Mouse (Mus musculus) midbrain, embryonic 15.5 days (tissue): Measurements from ENCODE around the gene Pdk2. TPM values are rescaled to one million over a fixed set of nuclear protein-coding genes. Genes with fewer than 3 reads are reported as not detected.

Source experiments
- ATAC-seq: fragments of 200-750 bp; cut with Nextera tagmentation; replicated peaks from 2 replicates; pipeline ENCODE4 v1.8.0; 2017; ENCODE audit warnings: moderate TSS enrichment
- H3K27ac ChIP-seq: fragments of 300-500 bp; sonication (generic); 2 replicates; pipeline ENCODE4 v1.5.1; 2015; ENCODE audit warnings: mild to moderate bottlenecking, inconsistent platforms
- H3K27me3 ChIP-seq: fragments of 300-500 bp; sonication (generic); replicated peaks from 2 replicates; pipeline ENCODE4 v1.6.1; 2015; ENCODE audit warnings: inconsistent platforms
- H3K36me3 ChIP-seq: fragments of 300-500 bp; sonication (generic); replicated peaks from 2 replicates; pipeline ENCODE4 v1.6.1; 2015; ENCODE audit warnings: inconsistent platforms
- H3K4me1 ChIP-seq: fragments of 300-500 bp; sonication (generic); 2 replicates; pipeline ENCODE4 v1.6.1; 2015; ENCODE audit warnings: inconsistent platforms
- H3K4me2 ChIP-seq: fragments of 300-500 bp; sonication (generic); 2 replicates; pipeline ENCODE4 v1.6.1; 2015; ENCODE audit warnings: inconsistent platforms, mild to moderate bottlenecking, moderate library complexity
- H3K4me3 ChIP-seq: fragments of 300-500 bp; sonication (generic); 2 replicates; pipeline ENCODE4 v1.5.1; 2015; ENCODE audit warnings: mild to moderate bottlenecking, inconsistent platforms
- H3K9ac ChIP-seq: fragments of 300-500 bp; sonication (generic); 2 replicates; pipeline ENCODE4 v1.6.1; 2015; ENCODE audit warnings: mild to moderate bottlenecking, inconsistent platforms
- H3K9me3 ChIP-seq: fragments of 300-500 bp; sonication (generic); 2 replicates; pipeline ENCODE4 v1.6.1; 2016; ENCODE audit warnings: inconsistent platforms
- WGBS: fragments of 180-500 bp; shearing (Covaris S2); methylation state at CpG from one replicate; pipeline ENCODE4 v1.1.7; 2015; ENCODE audit warnings: mixed read lengths; 5-methylcytosine and 5-hydroxymethylcytosine counted together
- polyA plus RNA-seq: library from polyadenylated mRNA; unstranded; fragments of >200 nt; fragmentation: Nextera tagmentation; extraction: Ambion mirVana; gene quantifications from 2 replicates; pipeline ENCODE4 v1.2.1, GENCODE M21; 2015

Gene Pdk2
- polyA plus RNA-seq, 1 experiment from 2014 or later: 28.2 TPM

DNA sequence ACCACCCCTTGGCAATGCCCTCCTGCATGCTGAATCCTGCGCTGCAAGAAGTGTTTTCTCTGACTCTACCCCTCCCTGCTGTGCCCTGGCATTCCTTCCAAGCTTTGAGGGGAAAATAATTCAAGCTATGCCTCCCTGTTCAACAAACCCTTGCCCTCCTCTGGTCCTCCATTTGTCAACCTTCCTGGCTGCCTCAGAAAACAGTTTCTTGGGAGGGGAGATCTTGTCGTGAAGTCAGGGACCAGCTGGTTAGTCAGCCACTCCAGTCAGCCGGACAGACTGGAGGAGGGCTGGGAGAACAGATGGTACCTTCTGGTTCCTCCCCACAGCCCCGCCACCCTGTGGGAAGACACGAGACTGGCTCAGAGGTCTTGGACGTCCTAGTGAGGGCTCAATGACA is 3.8 kb downstream of the Pdk2 start:
- ATAC-seq: no peak
- no peaks in the 10 kb centered on the region for H3K36me3 ChIP-seq
- H3K4me1 ChIP-seq: peaks cover 22% of the 10 kb centered on the region
- no peak overlapping the region for H3K4me3 ChIP-seq
- H3K27me3 ChIP-seq: no peaks in the 10 kb centered on the region
- no peaks in the 10 kb centered on the region for H3K9me3 ChIP-seq
- H3K4me2 ChIP-seq: no peak overlapping the region
- no peak overlapping the region for H3K27ac ChIP-seq
- H3K9ac ChIP-seq: no peak overlapping the region
- 53% methylated on average over 6 of the region's 6 CpGs for WGBS

DNA sequence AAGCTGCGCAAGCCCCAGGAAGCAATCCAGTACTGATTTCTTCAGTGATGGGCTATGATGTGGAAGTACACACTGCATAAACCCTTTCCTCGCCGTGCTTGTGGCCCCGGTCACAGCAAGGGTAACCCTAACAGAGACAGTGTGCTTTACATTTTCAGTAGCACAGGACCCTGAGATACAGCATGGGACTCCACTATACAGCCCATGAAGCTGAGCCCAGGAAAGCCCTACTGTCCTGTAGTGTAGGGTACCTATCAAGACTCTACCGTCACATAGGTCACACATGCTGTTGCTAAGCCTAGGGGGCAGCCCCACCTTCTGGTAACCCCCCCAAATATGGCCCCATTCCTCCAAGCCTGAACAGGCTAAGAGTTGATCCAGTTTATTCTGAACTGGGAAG is 4.6 kb downstream of the Pdk2 start:
- Histone ChIP-seq H3K36me3 (no peaks in the 10 kb centered on the region), H3K4me3 (no peak overlapping the region), H3K9me3 (no peaks in the 10 kb centered on the region), H3K27ac (no peak overlapping the region), H3K4me2 (no peak overlapping the region), H3K27me3 (no peaks in the 10 kb centered on the region), H3K4me1 (peaks cover 14% of the 10 kb centered on the region), H3K9ac (no peak overlapping the region)
- WGBS: 94% methylated on average over 5 of the region's 5 CpGs
- no peak for ATAC-seq

DNA sequence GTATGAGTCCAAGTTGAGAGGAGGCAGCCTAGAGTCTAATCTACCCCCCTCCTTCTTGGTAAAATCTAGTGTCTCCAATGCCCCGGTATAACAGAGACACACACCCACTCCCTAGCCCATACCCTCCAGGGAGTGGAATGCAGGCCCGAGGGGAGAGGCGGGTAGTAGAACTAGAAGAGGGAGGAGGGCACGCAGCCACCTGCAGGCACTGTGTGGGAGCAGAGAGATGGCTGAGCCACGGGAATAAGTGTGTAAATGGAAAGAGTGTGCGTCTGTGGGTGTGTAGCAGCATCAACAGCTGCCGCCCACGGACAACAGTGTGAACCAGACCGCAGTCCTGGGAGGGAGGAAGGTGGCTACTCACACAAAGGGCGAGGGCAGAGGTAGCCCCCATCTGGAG is 6.3 kb downstream of the Pdk2 start:
- 75% methylated on average over 10 of the region's 10 CpGs for WGBS

DNA sequence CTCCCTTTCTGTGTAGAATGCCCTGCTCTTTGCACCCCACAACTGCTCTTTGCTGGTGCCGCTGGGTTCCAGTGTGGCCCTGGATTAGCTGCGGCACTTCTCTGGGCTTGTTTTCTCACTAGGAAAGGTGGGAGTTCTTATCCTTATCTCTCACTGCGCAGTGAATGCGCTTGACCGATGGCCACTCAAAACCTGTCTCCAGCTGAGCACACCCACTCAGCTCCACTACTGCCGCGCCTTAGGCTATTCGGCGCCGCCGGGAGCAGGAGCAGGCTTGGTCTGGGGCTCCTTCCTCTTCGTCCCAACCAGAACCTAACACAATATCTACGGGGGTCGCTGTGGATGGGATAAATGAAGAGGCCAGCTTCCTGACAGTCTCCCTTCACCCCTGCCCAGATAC is 7.5 kb downstream of the Pdk2 start:
- no peak for ATAC-seq
- Histone ChIP-seq H3K4me3 (no peak overlapping the region), H3K4me1 (no peaks in the 10 kb centered on the region), H3K9me3 (no peaks in the 10 kb centered on the region), H3K27me3 (no peaks in the 10 kb centered on the region), H3K4me2 (no peak overlapping the region), H3K36me3 (no peaks in the 10 kb centered on the region), H3K27ac (no peak overlapping the region), H3K9ac (no peak overlapping the region)
- WGBS: 82% methylated on average over 14 of the region's 14 CpGs

More for the DNA sequence above, 6.3 kb downstream of the Pdk2 start:
- no peak overlapping the region for H3K27ac ChIP-seq
- H3K27me3 ChIP-seq: no peaks in the 10 kb centered on the region
- no peaks in the 10 kb centered on the region for H3K9me3 ChIP-seq
- H3K36me3 ChIP-seq: no peaks in the 10 kb centered on the region
- H3K4me1 ChIP-seq: peaks cover 3% of the 10 kb centered on the region
- H3K4me2 ChIP-seq: no peak overlapping the region
- H3K9ac ChIP-seq: no peak overlapping the region
- no peak overlapping the region for H3K4me3 ChIP-seq
- no peak for ATAC-seq

DNA sequence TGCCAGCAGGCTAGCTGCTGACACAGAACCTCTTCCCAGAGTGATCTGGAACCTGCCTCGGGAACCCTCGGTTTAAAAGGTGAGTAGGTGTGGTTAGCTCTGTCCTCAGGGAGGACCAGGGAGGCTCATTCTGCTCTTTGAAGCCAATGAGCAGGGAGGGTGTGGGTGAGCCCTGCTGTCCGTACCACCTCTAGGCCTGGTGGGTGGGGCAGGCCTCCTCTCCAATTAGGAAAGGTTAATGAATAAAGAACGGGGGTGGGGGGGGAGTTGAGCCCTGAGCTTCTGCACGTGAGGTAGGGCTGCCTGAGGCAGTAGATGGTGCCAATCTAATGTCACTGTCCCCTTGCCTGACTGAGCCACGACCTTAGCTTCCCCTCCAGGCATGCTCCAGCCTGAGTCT is 8.2 kb downstream of the Pdk2 start:
- no peak overlapping the region for H3K9ac ChIP-seq
- H3K4me2 ChIP-seq: no peak overlapping the region
- H3K4me3 ChIP-seq: no peak overlapping the region
- H3K4me1 ChIP-seq: no peaks in the 10 kb centered on the region
- H3K27ac ChIP-seq: no peak overlapping the region
- ATAC-seq: no peak
- WGBS: 51% methylated on average over 6 of the region's 6 CpGs
- H3K27me3 ChIP-seq: no peaks in the 10 kb centered on the region
- no peaks in the 10 kb centered on the region for H3K36me3 ChIP-seq
- no peaks in the 10 kb centered on the region for H3K9me3 ChIP-seq

DNA sequence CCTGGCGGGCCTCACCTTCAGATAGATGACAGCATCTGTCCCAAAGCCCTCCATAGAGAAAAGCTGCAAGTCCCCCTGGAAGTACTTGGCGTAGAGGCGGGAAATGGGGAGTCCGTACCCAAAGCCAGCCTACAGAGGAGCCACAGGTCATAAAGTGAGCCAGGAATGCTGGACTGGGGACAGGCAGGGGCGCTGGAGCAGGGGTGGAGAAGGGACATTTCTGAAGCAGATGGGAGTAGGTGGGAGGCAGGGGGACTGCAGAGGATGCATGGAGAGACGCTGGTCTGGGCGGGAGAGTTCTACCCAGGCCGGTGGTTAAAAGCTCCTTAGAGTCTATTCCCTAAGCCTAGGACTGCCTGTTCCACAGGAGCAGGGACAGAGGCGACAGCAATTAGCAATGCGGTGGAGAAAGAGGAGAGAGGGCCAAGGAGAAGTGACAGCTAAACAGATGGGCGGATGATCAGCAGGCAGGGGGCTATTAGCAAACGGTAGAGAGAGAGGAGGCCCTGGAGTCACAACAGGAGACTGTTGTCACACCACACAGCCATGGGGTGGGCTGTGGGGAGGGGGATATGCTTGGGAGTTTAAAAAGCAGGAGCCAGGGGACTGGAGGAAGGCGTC is 13.2 kb downstream of the Pdk2 start:
- WGBS: 35% methylated on average over 13 of the region's 13 CpGs
- ATAC-seq: no peak

DNA sequence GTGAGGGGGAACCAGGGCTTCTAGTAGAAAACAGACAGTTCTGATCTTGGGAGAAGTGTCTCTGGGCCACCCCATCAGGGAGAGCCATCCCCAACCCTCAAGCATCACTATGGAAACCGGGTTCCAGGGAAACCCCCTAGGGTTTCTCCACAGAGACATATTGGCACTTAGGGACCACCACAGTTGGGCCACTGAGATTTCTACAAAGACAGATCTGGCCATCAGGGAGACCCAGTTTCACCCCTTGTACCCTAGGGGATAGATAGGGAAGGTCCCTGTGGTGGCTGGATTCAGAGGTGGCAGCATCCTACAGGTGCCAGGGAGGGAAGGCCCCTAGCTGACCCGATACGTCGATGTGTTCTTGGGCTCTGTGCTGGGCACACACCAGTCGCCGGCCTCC is 14.3 kb downstream of the Pdk2 start:
- peak overlapping the region; percentile 7; the same call in 1 of the 2 replicates for H3K27ac ChIP-seq
- H3K4me1 ChIP-seq: no peaks in the 10 kb centered on the region; the same call in 1 of the 2 replicates
- H3K27me3 ChIP-seq: no peaks in the 10 kb centered on the region
- H3K4me3 ChIP-seq: no peak overlapping the region
- peaks cover 37% of the 10 kb centered on the region for H3K36me3 ChIP-seq
- H3K4me2 ChIP-seq: no peak overlapping the region
- no peak for ATAC-seq
- no peaks in the 10 kb centered on the region for H3K9me3 ChIP-seq
- 81% methylated on average over 6 of the region's 6 CpGs for WGBS
- H3K9ac ChIP-seq: no peak overlapping the region

More for the DNA sequence above, 13.2 kb downstream of the Pdk2 start:
- no peak overlapping the region for H3K4me3 ChIP-seq
- no peak overlapping the region for H3K27ac ChIP-seq
- no peak overlapping the region for H3K9ac ChIP-seq
- H3K9me3 ChIP-seq: no peaks in the 10 kb centered on the region
- no peaks in the 10 kb centered on the region; the same call in 1 of the 2 replicates for H3K4me1 ChIP-seq
- peaks cover 25% of the 10 kb centered on the region for H3K36me3 ChIP-seq
- no peak overlapping the region for H3K4me2 ChIP-seq
- no peaks in the 10 kb centered on the region for H3K27me3 ChIP-seq

DNA sequence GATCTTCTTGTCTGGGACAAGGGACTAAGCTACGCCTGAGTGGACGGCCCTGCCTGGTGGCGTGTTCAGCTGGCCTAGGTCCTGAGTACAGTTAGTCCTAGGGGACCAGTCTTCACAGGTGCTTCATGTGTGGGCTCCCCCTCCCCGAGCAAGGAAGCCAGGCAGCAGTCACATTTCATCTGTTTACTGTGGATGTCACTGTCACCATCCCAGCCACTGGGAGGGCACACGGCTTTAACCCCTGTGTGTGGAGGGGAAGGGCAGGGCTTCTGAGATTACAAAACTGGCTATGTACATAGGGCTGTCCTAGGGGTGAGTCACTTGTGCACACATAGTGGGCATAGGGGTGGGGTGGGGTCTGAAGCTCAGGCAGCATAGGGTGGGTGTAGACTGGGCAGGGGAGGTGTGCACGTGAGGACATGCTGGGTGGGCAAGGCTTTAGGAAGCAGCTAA is 15.0 kb downstream of the Pdk2 start:
- Histone ChIP-seq H3K4me1 (no peaks in the 10 kb centered on the region; the same call in 1 of the 2 replicates), H3K27ac (0 out of 2 replicates have a peak overlapping the region, but pooled peaks have one; percentile 6), H3K27me3 (no peaks in the 10 kb centered on the region), H3K4me2 (no peak overlapping the region), H3K4me3 (no peak overlapping the region), H3K9ac (no peak overlapping the region), H3K9me3 (no peaks in the 10 kb centered on the region), H3K36me3 (peaks cover 44% of the 10 kb centered on the region)
- ATAC-seq: peak; percentile 34; the same call in 1 of the 2 replicates
- WGBS: 68% methylated on average over 6 of the region's 6 CpGs

DNA sequence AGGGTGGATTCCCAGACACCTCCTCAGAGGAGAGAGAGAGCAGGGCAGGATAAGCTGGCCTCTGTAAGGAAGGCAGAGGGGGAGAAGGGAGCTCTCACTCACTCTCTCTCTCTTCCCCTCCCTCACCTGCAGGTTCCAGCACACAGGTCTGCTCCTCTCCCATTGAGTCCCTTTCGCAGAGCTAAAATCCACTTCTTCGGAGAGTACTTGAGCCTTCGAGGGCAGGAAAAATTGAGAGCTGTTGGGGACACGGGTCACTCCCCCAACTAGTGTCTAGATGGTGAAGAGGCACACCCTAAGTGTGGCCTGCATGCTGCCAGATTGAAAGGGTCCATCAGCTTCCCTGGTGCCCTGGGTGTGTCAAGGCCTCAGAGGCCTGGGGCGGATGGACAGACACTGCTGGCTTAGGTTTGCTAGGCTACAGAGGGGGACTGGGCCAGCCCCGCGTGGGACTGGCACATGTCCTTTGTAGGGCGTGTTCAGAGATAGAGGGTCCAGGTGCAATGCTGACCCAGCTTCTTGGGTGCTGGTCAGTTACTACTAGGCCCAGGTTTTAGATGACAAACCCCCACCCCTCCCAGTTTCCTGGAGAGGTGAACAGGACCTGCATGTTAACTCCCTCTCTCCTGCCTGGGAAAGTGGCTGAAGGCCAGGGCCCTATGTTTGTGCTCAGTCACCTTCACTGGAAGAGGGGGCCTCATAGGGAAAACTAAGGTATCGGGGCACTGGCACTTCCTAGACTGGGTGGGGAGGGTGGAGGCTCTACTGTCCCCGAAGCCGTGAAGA is 15.7 kb downstream of the Pdk2 start:
- H3K9me3 ChIP-seq: no peaks in the 10 kb centered on the region
- H3K36me3 ChIP-seq: peaks cover 51% of the 10 kb centered on the region
- 87% methylated on average over 11 of the region's 11 CpGs for WGBS
- H3K4me3 ChIP-seq: no peak overlapping the region
- no peak overlapping the region for H3K4me2 ChIP-seq
- ATAC-seq: no peak
- H3K27me3 ChIP-seq: no peaks in the 10 kb centered on the region
- H3K27ac ChIP-seq: 0 out of 2 replicates have a peak overlapping the region, but pooled peaks have one; percentile 38
- H3K9ac ChIP-seq: no peak overlapping the region
- H3K4me1 ChIP-seq: no peaks in the 10 kb centered on the region; the same call in 1 of the 2 replicates

DNA sequence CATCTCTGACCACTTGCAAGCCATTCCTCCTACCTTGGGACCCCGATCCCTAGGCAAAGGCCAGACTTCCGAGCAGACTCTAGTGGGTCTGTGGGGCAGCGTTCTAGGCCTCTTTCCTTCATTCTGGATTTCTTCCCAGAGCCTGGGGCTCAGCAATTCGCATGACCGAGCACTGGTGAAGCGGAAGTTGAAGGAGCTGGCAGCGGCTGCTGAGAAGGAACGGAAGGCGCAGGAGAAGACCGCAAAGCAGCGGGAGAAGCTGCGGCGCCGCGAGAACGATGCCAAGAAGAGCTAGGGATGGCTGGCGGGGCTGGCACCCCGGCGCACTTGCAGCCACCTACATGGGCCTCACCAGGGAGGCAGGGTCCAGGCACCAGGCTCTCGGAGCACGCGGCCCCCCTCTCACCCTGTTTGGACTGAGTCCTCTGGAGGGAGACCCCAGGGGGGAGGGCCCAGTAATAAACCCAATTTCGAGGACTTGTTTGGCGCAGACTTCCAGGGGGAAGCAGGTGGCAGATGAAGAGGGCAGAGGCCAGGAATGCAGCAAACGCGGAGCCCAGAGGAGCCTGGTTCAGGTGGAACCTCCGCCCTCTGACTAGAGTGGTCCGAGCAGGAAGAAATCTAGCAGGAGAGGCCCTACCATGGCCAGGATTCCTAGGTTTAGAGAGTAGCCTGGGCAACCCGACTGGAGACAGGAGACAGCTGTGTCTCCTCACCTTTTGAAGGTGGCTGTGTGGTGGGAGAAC is 16.5 kb downstream of the Pdk2 start:
- no peaks in the 10 kb centered on the region; the same call in 1 of the 2 replicates for H3K4me1 ChIP-seq
- H3K36me3 ChIP-seq: peaks cover 56% of the 10 kb centered on the region
- H3K4me3 ChIP-seq: no peak overlapping the region
- H3K4me2 ChIP-seq: no peak overlapping the region
- WGBS: 68% methylated on average over 29 of the region's 29 CpGs
- no peaks in the 10 kb centered on the region for H3K27me3 ChIP-seq
- H3K9ac ChIP-seq: no peak overlapping the region
- H3K9me3 ChIP-seq: no peaks in the 10 kb centered on the region
- H3K27ac ChIP-seq: peak overlapping the region; percentile 38; the same call in 1 of the 2 replicates
- ATAC-seq: no peak

DNA sequence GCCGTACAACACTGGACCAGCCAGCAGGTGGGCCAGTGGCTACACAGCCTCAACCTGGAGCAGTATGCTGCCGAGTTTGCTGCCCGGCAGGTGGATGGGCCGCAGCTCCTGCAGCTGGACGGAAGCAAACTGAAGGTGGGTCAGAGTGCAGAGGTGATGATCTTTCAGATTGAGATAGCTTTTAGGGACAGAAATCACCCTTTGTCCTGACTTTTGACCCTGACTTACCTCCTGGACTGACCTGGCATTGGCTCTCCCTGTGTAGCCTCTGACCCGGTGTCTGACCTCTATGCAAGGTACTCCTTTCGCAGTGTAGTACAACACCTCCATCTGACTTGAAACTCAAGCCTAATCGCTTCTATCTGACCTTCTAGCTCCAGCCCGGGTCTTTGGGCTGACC is 17.7 kb downstream of the Pdk2 start:
- Histone ChIP-seq H3K4me2 (no peak overlapping the region), H3K9ac (no peak overlapping the region), H3K4me1 (no peaks in the 10 kb centered on the region; the same call in 1 of the 2 replicates), H3K9me3 (no peaks in the 10 kb centered on the region), H3K36me3 (peaks cover 61% of the 10 kb centered on the region), H3K27ac (no peak overlapping the region), H3K27me3 (no peaks in the 10 kb centered on the region), H3K4me3 (no peak overlapping the region)
- WGBS: 94% methylated on average over 9 of the region's 9 CpGs
- ATAC-seq: no peak
